Mouse (Mus musculus): ENCODE measurements around the gene Endov.

The Endov gene

DNA sequence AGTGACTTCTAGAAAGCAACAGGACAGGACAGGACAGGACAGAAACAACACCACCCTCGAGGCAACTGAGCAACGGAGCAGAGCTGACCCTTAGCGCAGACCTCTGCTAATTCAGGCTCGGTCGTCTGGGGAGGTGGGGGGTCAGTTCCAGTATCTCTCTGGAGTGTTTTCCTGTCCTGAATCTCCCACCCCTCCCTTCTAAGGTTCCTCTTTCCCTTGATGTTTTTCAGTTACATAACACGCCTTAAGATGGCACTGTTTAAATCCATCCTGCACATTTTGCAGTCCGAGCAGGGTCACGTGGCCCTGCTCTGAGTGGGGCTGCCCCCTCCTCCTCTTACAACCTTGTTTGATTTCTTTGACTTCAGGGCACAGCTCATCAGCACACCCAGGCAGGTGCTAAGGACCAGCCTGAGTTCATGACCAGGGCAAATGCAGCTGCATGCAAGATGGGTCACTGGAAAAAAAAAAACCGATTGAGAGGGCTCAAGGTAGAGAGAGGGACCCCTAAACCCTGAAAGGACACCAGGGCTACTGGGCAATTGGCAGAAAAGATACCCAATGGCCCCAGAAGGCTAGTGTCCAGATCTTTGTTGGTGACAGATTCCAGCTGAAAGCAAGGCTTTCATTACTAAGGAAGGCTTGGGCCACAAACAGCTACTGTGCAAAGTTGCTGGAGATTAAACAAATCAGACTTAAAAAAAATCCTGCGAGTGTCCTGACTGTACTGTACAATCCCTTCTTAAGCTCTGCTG lies 54.8 kb downstream of the Endov start:
- DNase-seq (ENCODE audit: low read depth), result peak; percentile 50

DNA sequence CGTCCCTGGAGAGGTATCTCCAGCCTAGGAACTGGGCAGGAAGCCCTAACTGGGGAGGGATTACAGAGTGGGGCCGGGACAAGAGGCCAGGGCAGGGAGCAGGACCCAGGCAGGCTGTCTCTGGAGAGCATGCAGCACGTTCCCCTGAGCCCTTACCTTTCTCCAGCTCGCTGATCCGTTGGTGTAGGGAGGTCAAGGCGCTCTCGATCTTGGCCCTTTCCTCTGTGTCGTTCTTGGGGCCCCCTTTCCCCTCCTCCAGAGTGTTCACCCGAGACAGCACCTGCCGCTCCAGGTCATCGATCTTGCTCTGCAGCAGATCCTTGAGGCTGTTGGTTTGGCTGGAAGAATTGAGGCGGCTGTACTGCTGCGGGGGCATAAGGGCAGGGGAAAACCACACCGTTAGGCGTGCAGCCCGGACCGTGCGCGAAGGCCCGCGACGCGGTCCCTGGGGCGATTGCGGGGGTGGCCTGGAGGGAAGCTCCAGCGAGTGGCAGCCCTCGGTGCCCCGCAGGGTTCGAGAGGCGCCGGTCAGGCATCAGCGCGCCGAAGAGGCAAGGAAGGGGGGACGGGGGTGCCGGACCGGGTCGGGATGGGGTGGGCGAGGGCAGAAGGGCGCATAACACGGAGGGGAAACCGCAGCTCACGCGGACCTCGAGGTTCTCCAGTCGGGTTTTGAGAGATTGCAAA lies 55.5 kb downstream of the Endov start:
- peak; percentile 37 for DNase-seq (ENCODE audit: low read depth)

DNA sequence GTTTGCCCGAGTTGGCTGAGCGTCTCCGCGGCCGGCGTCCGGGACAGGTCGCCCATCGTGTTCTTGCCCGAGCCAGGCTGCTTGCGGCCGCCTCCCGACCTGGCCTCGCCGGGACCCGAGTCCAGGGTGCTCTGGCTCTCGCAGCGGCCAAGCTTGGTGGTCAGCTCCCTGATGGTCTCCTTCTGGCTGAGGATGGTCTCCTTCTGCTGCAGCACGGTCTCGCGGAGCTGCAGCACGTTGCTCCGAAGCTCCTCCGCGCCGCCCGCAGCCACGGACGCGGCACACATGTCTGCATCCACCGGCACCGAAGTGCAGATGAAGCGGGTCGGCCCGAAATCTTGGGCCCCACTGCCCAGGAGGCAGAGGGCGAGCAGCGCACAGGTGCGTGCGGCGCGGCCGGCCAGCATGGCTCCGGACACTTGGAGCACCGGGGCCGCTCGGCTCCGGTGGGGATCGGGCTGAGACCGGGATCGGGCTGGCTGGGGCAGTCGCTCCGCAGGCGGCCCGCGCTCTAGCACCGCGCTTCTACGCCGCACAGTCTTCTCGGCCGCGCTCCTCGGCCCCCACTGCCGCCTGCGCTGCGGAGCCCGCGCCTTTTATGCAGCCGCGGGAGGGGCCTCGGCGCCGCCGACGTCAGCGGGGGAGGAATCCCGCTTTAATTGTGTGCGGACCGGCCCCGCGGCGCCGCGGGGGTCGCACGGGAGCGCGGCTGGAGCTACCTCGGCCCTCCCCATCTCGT lies 56.2 kb downstream of the Endov start, which contains the start of gene Nptx1:
Nptx1 (minus strand) TSS at position 571 of the 739 bp plus-strand sequence.
- no peak for DNase-seq (ENCODE audit: low read depth)

DNA sequence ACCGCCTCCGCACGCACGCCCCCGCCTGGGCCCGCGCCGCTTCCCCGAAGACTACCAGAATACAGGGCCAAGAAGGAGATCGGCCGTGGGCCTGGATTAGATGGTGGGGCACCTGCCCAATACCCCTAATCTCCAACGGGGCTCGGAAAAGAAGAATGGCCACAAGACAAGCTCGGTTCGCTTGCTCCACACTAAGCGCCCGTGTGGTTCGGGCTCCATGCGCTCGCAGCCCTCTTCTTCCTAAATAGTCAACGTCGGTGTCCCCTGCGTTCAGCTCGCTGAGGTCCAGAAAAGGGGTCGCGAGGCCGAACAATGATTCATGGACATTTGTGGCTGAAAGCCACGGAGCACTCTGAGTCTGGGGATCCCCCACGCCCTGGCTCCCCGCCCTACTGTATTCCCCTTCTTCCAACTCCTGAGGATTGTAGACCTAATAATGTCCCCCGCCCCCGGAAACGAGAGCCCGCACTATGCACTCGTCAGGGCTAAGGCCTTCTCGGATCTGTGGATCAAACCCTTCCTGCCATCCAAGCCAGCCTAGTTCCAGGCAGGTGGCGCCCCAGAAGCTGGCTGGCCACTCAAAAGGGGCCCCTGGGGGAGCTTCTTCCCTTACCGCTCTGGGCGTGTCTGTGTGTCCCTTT lies 56.9 kb downstream of the Endov start:
- no peak for DNase-seq (ENCODE audit: low read depth)

DNA sequence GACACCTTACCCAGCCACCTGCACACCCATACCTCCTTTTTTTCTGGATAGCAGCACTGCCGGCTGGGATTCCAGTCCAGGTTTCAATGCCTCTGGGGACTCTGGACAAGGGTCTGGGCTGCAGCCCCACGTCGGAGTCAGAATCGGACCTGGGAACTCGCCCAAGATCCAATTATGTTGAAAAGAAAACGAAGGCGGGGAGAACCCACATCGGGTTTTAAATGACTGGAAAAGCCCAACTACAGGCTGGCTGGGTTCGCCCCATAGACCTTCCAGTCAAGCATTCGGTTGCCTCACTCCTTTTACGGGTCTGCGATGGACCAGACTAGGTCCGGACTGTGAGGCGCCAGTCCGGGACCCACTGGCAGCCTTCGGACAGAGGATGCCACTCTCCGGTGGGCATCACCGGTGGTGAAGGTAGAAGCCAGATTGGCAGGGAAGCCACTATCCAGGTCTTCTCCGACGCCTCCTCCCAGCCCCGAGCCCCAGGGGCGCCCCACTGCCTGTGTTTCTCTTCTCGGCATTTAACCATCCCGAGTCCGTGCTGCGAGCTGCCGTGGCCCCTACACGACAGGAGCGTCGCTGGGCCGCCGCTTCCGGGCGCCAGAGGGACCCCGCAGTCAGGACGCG lies 57.7 kb downstream of the Endov start:
- DNase-seq (ENCODE audit: low read depth), result no peak

DNA sequence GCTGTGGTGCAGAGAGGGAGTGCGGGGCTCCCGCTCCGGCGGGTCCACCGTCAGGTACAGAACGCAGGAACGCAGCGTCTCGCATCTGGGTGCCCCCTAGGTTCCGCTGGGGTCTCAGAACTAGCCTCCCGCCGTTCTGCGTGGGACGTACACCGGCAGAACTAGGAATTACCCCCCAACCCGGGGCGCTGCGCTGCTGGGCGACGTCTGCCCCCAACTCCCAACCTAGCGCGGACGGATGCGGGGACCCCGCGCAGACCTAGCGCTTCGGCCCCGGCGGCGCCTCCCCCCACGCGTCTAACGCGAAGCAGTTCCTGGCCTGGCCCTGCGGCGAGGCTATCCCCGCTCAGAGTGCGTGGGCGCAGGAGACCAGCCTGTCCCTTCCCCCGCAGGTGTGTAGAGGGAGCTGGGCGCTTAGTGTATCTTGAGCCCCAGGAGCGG lies 58.2 kb downstream of the Endov start:
- DNase-seq (ENCODE audit: low read depth), result no peak

DNA sequence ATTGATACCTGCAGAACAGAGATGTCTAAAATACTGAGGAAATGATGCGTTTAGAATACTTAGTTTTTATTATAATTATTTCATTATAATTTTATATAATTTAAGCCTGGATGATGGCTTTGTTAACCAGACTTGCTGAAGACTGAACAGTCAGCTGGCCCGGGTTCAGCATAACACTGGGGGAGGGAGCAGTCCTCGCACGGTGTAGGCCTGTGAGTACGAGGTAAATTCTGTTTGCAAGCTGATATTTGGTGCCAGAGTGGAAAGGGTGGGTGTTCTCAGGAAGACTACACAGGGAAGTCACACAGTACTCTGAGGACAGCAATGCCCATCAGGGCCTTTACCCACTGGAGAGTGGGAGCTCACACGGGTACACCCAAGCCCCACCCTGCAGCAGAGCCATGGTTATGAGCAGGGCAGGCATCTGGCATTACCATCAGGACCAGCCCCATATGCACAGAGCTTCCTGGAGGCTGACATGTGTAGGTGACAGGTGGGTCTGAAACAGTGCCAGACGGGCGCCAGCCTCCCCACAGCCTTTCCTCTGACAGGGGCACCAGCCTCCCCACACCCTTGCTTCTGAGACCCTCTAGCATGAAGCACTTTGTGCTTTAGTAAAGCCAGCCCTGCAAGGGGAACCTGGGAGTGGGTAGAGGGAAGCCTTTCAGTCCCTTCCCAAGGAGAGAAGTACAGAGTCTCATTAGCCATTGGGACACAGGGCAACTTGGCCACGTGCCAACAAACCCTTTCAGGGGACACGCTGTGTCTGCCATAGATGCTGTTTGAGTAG lies 59.6 kb downstream of the Endov start:
- no peak for DNase-seq (ENCODE audit: low read depth)

DNA sequence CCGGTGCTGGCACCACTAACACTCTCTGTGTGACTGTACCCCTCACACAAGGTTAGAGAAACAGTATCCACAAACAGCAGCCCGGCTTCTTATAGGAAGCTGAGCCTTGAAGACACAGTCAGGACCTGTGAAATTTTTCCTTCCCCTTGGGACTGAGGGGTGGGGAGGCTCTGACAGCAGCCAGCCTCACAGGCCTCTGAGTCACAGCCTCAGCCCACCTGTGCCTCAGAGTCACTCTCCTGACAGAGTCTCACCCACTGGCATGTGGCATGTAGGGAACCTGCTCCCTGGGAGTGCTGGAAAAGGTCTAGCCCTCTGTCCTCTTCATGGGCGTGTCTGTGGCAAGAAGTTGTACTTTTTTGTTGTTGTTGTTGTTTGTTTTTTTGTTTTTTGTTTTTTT lies 60.3 kb downstream of the Endov start:
- DNase-seq (ENCODE audit: low read depth), result no peak

DNA sequence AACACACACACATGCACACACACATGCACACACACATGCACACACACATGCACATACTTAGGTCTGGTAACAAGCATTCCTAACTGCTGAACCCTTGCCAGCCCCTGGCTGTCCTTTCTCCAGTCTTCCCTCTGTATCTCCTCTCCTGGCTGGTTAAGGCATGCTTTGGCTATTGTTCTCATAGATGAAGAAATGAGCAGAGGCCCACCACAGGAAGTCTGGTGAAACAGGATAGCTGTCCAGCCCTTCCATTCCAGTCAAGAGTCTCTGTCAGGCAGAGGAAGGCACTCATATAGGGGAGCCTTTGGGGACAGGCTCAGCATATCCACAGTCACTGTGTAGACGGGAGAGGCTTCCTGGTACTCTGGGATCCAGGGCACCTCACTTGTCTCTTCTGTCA lies 61.2 kb downstream of the Endov start:
- DNase-seq (ENCODE audit: low read depth), result peak; percentile 31

DNA sequence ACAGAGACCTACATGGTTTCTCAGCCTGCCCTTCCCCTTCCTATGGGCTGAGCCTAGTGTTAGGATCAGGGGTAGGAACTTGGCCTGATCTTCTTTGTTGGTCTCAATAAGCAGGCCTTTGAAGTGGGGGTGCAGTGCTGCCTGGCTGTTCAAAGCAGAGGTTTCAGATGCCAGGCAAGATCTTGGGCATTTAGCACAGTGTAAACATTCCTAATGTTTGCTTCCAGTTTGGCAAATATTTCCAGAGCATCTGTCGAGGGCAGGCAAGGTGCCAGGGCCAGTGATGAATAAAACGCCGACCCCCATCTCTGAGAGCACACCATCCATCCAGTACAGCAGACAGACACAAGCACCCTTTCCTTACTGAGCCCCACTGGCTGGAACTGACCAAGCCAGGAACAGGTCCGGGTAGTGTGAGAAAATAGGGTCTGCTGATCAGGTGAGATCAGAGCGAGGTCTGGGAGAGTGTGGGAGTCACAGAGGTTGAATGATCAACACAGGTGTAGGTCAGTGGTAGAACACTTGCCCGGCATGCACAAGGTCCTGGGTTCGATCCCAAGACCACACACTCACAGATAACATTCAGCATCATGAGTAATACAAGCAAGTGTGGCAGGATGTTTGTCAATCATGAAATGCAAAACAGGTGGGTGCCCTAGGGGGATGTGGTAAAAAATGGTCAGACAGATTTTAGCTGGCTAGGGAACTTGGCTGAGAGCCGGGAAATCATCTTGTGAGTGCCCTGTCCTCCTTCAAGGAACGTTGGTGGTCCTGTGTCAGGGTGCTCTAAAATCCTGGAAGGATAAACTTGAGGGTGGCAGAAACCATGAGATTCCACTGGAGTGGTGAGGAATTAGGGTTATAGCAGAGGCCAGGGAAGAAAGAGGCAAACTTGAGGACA lies 62.0 kb downstream of the Endov start:
- peak; percentile 43 for DNase-seq (ENCODE audit: low read depth)

DNA sequence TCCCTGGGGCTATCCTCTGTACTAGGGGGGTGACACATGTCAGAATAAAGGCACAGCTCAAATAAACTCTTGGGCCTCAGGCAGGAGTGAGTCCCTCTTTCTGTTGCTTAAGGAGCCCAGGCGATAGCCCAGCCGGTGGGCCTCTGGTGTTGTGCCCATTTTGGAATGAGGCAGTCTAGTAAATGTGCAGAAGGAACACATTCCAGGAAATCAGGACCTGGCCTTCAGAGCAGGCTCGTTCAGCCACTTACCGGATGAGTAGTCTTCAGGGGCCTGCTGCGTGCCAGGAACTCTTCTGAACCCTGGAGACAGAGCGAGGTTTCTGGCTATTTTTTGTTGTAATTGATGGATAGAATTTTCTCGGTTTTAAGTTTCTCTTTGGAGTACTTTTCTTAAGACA lies 63.6 kb downstream of the Endov start:
- DNase-seq (ENCODE audit: low read depth), result no peak

DNA sequence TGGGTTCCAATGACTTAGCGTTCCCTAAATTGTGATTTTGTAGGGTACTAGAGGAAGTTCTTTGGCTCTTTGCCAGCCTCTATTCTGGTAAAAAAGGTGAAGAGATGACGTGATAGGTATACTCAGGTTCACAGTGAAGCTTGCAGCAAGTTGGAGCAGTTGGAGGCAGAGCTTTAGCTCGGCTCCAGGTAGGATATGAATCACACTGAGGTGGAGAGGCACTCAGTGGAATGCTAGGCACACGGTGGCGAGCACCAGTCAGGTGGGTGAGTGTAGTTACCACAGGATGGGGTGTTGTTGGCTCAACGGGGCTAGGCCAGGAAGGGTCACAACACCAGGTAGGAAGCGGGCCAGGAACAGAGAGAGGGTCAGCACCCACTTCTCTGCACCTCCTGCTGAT lies 64.0 kb downstream of the Endov start:
- DNase-seq (ENCODE audit: low read depth), result no peak

DNA sequence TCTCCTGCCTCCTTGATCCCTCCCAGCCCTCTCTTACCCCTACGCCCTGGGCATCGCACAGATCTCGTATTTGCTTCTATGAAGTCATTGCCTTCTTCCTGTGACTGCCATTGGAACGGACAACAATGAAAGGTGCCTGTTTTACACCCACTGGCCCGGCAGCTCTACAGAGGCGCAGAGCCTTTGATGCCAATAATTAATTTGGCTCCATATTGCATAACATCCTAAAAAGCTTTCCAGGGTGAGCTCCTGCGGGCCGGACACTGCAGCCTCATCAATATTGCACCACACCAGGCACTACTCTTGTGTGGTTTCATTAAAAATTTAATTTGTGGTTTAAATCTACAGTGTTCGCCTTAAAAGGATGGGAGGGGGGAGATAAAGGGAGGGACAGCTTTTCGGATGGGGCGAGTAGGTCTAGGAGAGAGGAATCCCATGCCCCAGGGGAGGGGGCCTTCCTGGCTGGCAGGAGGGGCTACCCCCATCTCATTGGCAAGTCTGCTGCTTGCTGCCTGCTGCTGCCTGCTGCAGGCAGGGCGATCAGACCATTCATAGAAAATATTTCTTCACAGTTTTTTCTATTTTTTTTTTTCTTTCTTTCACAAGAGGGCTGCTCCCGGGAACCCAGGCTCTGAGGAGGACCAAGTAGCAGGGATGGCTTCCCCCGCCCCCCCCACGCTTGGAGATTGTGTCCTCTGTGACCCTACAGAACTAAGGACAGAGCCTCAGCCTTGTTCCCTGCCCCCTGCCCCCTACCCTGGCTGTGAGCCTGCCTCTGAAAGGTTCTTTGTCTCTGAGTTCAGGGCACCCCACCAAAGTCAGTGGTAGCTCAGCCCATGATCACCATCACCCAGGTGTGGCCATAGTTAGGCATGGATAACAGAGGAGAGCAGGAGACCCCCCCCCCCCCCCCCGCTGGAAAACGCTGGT lies 67.1 kb downstream of the Endov start:
- no peak for DNase-seq (ENCODE audit: low read depth)

DNA sequence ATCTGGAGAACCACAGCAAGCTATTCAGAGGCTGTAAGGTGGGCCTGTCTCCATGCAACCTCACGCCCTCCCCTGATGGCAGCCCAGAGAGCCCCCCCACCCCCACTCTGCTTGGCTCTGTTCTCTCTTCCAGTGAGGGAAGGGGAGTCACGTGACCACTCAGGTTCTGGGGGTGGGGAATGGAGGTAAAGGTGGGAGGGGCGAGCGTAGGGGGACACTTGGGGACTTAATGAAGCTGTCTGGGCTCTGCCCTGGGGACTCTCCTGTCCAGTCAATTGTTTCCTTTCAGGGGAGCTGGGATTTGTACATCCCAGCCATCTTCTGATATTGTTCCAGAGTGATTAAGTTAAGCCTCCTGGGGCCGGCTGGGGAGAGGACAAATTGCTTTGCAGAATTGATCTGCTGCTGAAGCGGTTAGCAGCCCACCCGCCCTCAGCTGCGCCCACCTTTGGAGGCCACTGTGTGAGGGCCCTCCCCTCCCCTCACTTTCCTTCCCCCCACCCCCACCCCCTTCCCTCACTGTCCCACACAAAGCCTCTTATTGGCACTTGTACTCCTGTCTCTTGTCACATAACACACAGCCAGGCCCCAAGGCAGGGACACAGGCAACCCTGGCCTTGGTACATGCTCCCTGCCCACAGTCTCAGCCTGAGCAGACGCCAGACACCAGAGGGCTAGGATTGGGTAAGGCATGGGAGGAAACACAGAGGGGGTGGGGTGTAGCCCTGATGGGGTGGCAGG lies 67.9 kb downstream of the Endov start:
- no peak for DNase-seq (ENCODE audit: low read depth)

Measured in NIH3T3 (cell line).